Mouse (Mus musculus) CH12.LX (cell line): ENCODE data around the gene Capza2. TPM values are rescaled to one million over a fixed set of nuclear protein-coding genes. Genes with fewer than 3 reads are reported as not detected.

Experiments
- DNase-seq: peaks from one replicate; pipeline ENCODE4 v3.0.0-alpha.2; 2013; ENCODE audit errors: extremely low read depth
- H3K27ac ChIP-seq: 2 replicates; pipeline ENCODE4 v1.5.1; 2012; ENCODE audit warnings: low read depth, mild to moderate bottlenecking, control low read depth, moderate library complexity; ENCODE audit not compliant: insufficient read depth
- H3K27me3 ChIP-seq: replicated peaks from 2 replicates; pipeline ENCODE3; 2012; ENCODE audit warnings: inconsistent platforms
- H3K36me3 ChIP-seq, 2 experiments: replicated peaks in 1 of 2; 2 replicates each; pipeline versions ENCODE3 to v1.6.1; 2012; ENCODE audit warnings: inconsistent platforms in 1 of 2, low read length in 1 of 2, mild to moderate bottlenecking in 1 of 2, mixed read lengths in 1 of 2, moderate library complexity in 1 of 2; ENCODE audit not compliant: control insufficient read depth in 1 of 2, insufficient read depth in 1 of 2
- H3K4me1 ChIP-seq, 2 experiments: 2 replicates each; pipeline ENCODE4 v1.6.1; 2012; ENCODE audit warnings: inconsistent platforms in 1 of 2, moderate library complexity in 1 of 2; ENCODE audit not compliant: insufficient read depth in 2 of 2, control insufficient read depth in 1 of 2
- H3K4me2 ChIP-seq: 2 replicates; pipeline ENCODE4 v1.6.1; 2012; ENCODE audit warnings: low read depth, mild to moderate bottlenecking, control low read depth; ENCODE audit not compliant: poor library complexity, insufficient read depth, severe bottlenecking
- H3K4me3 ChIP-seq, 3 experiments: fragments of 150-350 bp in 1 of 3; sonication (generic) in 1 of 3; replicated peaks in 1 of 3; 2 replicates each; pipeline versions ENCODE3 to v1.5.1; 2011 to 2012; ENCODE audit warnings: low read depth in 2 of 3, low read length in 2 of 3, mild to moderate bottlenecking in 2 of 3, moderate library complexity in 2 of 3, control low read depth in 1 of 3, improper control_type of control experiment in 1 of 3, inconsistent platforms in 1 of 3, mixed read lengths in 1 of 3; ENCODE audit not compliant: poor library complexity in 1 of 3
- H3K79me2 ChIP-seq: replicated peaks from 2 replicates; pipeline ENCODE4 v1.6.1; 2012; ENCODE audit warnings: mild to moderate bottlenecking, moderate library complexity; ENCODE audit not compliant: control insufficient read depth, poor library complexity, insufficient read depth, severe bottlenecking; ENCODE audit errors: extremely low read depth
- H3K9ac ChIP-seq: 2 replicates; pipeline ENCODE4 v1.6.1; 2012; ENCODE audit warnings: low read depth, mild to moderate bottlenecking, control low read depth, moderate library complexity; ENCODE audit not compliant: insufficient read depth
- H3K9me3 ChIP-seq: replicated peaks from 2 replicates; pipeline ENCODE3; 2012; ENCODE audit warnings: low read length, inconsistent platforms, mixed read lengths
- BHLHE40 ChIP-seq: IDR thresholded peaks from 2 replicates; pipeline ENCODE4 v1.6.1; 2011; ENCODE audit warnings: mild to moderate bottlenecking, low read depth, low read length, improper control_type of control experiment
- CHD1 ChIP-seq: IDR thresholded peaks from 2 replicates; pipeline ENCODE4 v1.6.1; 2012; ENCODE audit warnings: low read depth, low read length, improper control_type of control experiment, inconsistent platforms
- E2F4 ChIP-seq: IDR thresholded peaks from 2 replicates; pipeline ENCODE4 v1.6.1; 2011; ENCODE audit warnings: low read depth, low read length, improper control_type of control experiment; ENCODE audit not compliant: insufficient replicate concordance
- ELF1 ChIP-seq: IDR thresholded peaks from 2 replicates; pipeline ENCODE4 v1.6.1; 2014; ENCODE audit warnings: low read depth, mild to moderate bottlenecking, inconsistent platforms, low read length, improper control_type of control experiment
- EP300 ChIP-seq: IDR thresholded peaks from 2 replicates; pipeline ENCODE4 v1.6.1; 2011; ENCODE audit warnings: low read length, improper control_type of control experiment
- HCFC1 ChIP-seq: IDR thresholded peaks from 2 replicates; pipeline ENCODE4 v1.6.1; 2012; ENCODE audit warnings: low read depth, mild to moderate bottlenecking, inconsistent platforms, low read length, improper control_type of control experiment
- JUN ChIP-seq: IDR thresholded peaks from 2 replicates; pipeline ENCODE4 v1.6.1; 2011; ENCODE audit warnings: low read depth, mild to moderate bottlenecking, low read length, improper control_type of control experiment, moderate library complexity; ENCODE audit not compliant: insufficient read depth
- JUND ChIP-seq: conservative IDR thresholded peaks from 2 replicates; pipeline ENCODE4 v1.6.1; 2011; ENCODE audit warnings: low read depth, low read length, improper control_type of control experiment
- MAFK ChIP-seq: IDR thresholded peaks from 2 replicates; pipeline ENCODE4 v1.6.1; 2011; ENCODE audit warnings: low read length, improper control_type of control experiment; ENCODE audit not compliant: insufficient replicate concordance
- MAX ChIP-seq: IDR thresholded peaks from 2 replicates; pipeline ENCODE4 v1.6.1; 2011; ENCODE audit warnings: low read length, improper control_type of control experiment
- MAZ ChIP-seq: IDR thresholded peaks from 2 replicates; pipeline ENCODE4 v1.6.1; 2012; ENCODE audit warnings: low read depth, mild to moderate bottlenecking, inconsistent platforms, low read length, improper control_type of control experiment, moderate library complexity
- MEF2A ChIP-seq: IDR thresholded peaks from 2 replicates; pipeline ENCODE4 v1.6.1; 2014; ENCODE audit warnings: low read depth, mild to moderate bottlenecking, inconsistent platforms, low read length, improper control_type of control experiment, borderline replicate concordance
- MXI1 ChIP-seq: IDR thresholded peaks from 2 replicates; pipeline ENCODE4 v1.6.1; 2011; ENCODE audit warnings: mild to moderate bottlenecking, low read depth, low read length, improper control_type of control experiment
- POLR2A ChIP-seq: IDR thresholded peaks from 2 replicates; pipeline ENCODE4 v1.6.1; 2011; ENCODE audit warnings: low read depth, mild to moderate bottlenecking, improper control_type of control experiment, low read length
- ZMIZ1 ChIP-seq: IDR thresholded peaks from 2 replicates; pipeline ENCODE4 v1.6.1; 2012; ENCODE audit warnings: low read depth, mild to moderate bottlenecking, inconsistent platforms, low read length, improper control_type of control experiment
- dilution Hi-C: fragments of 300-500 bp; cut with MboI; formaldehyde crosslinking; loops from 2 replicates; pipeline ENCODE4 v1.14.3; 2020; ENCODE audit warnings: low sequenced_read_pairs; ENCODE audit not compliant: extremely low pct_unique_long_range_greater_than_20kb, extremely low pct_ligation_motif_present
- in situ Hi-C: fragments of 300-500 bp; cut with MboI; formaldehyde crosslinking; loops from 3 replicates; pipeline ENCODE4 v1.14.3; 2019; ENCODE audit warnings: low sequenced_read_pairs, low pct_ligation_motif_present, low pct_unique_long_range_greater_than_20kb, mixed read lengths
- polyA plus RNA-seq: library from polyadenylated mRNA; unstranded; fragments of >175 nt; gene quantifications from 2 replicates; pipeline ENCODE4 v1.2.1, GENCODE M21; 2012; ENCODE audit warnings: low read depth; ENCODE audit not compliant: insufficient read length
- total RNA-seq, 2 experiments: library from RNA; depleted of rRNA; stranded (reverse); fragments of 300-350 nt in 1 of 2; fragments of >200 nt in 1 of 2; gene quantifications; 2 replicates each; pipeline ENCODE4 v1.2.3; 2012 to 2014

The Capza2 gene
- total and polyA plus RNA-seq, 3 experiments: 64.9 to 277 (median 171) TPM

- no peak overlapping the region for H3K27ac ChIP-seq
- dilution Hi-C loops: no loop called here
- no peak overlapping the region for H3K4me3 ChIP-seq
- no peak overlapping the region for H3K4me2 ChIP-seq
- no peaks in the 10 kb centered on the region for H3K79me2 ChIP-seq
- TF ChIP-seq EP300 (no peak), HCFC1 (no peak), MAX (no peak), BHLHE40 (no peak), JUND (no peak), ELF1 (no peak), POLR2A (no peak), CHD1 (no peak), JUN (no peak), MEF2A (no peak), E2F4 (no peak), MXI1 (no peak), MAZ (no peak), ZMIZ1 (no peak)
- TF ChIP-seq, all 38 proteins: peak for 0
- in situ Hi-C loops: no loop called here
- no peaks in the 10 kb centered on the region for H3K36me3 ChIP-seq
- no peak for DNase-seq
- no peaks in the 10 kb centered on the region for H3K9me3 ChIP-seq
- H3K9ac ChIP-seq: no peak overlapping the region
- H3K27me3 ChIP-seq: no peaks in the 10 kb centered on the region
- H3K4me1 ChIP-seq: no peaks in the 10 kb centered on the region
Measured at GRCm38 (mm10) chr6:17621436-17621835, 14.6 kb upstream of the Capza2 start.

DNA sequence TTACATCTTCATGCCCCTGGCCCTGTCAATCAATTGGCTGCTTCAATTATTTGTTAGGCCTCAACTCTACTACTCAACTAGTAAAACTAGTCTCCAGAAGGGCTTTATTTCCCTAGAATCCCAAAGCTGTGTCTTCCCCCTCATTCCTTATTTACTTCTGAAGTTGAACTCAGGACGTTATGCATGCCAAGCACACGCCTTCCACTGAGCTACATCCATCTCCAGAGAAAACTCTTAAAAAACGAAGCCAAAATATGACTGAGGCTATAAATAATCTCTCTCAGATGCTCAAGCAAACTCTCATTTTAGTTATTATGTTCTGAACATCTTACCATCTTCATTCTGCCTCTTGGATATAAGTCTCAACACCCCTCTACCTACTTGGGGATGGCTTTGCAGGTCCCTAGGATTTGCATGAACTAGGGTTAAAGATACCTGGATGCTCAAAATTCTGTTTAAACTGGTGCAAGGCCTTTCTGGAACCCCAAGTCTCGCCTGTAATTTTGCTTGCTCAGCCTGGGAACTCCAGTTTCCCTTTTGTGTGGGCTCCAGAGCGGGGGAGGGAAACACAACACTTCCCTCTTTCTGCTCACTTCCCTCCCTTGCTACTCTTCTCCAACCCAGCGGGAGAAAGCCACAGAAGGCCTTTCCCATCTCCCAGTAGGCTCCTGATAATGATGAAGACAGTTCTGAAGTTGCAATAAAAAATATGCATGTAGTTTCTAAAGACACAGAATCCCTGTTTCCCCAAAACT lies 7.2 kb upstream of the Capza2 start:
- dilution Hi-C loops (no loop called here), in situ Hi-C loops (no loop called here)
- TF ChIP-seq MAFK (peak; percentile 84), E2F4 (no peak)
- H3K4me3 ChIP-seq: no peak overlapping the region
- peaks cover 15 to 35% of the 10 kb centered on the region in 2 experiments for H3K4me1 ChIP-seq
- H3K9ac ChIP-seq: peak overlapping the region; percentile 60
- peak overlapping the region; percentile 60 for H3K4me2 ChIP-seq
- no peaks in the 10 kb centered on the region for H3K36me3 ChIP-seq
- no peaks in the 10 kb centered on the region for H3K79me2 ChIP-seq
- no peak overlapping the region for H3K27ac ChIP-seq
- no peak for DNase-seq
- H3K9me3 ChIP-seq: no peaks in the 10 kb centered on the region
- H3K27me3 ChIP-seq: no peaks in the 10 kb centered on the region
